Mouse (Mus musculus) forebrain, embryonic 14.5 days (tissue): ENCODE measurements at regions not wholly inside any gene's neighbourhood (a gene's known extent, or its start where the extent isn't known, plus 50 kb on each side); places are given as distances from the start of the nearest gene placed in this dataset.

Source experiments
- ATAC-seq: fragments of 200-750 bp; cut with Nextera tagmentation; 2 replicates; pipeline ENCODE4 v1.8.0; 2017; ENCODE audit warnings: mild to moderate bottlenecking, moderate library complexity
- DNase-seq: peaks from one replicate; pipeline ENCODE4 v3.0.0-alpha.2; 2015; ENCODE audit warnings: low spot score
- H3K27ac ChIP-seq: fragments of 300-500 bp; sonication (generic); 2 replicates; pipeline ENCODE4 v1.5.1; 2014; ENCODE audit warnings: low read depth, mild to moderate bottlenecking, control low read depth, low read length, moderate library complexity
- H3K27me3 ChIP-seq: fragments of 300-500 bp; sonication (generic); replicated peaks from 2 replicates; pipeline ENCODE4 v1.6.1; 2014; ENCODE audit warnings: low read length, control low read depth, mixed read lengths; ENCODE audit not compliant: control insufficient read depth, insufficient read depth
- H3K36me3 ChIP-seq: fragments of 300-500 bp; sonication (generic); 2 replicates; pipeline ENCODE4 v1.6.1; 2014; ENCODE audit warnings: low read length, control low read depth; ENCODE audit not compliant: control insufficient read depth, insufficient read depth
- H3K4me1 ChIP-seq: fragments of 300-500 bp; sonication (generic); 2 replicates; pipeline ENCODE4 v1.6.1; 2014; ENCODE audit warnings: antibody characterized with exemption, low read length, control low read depth; ENCODE audit not compliant: control insufficient read depth, insufficient read depth
- H3K4me2 ChIP-seq: fragments of 300-500 bp; sonication (generic); 2 replicates; pipeline ENCODE4 v1.6.1; 2014; ENCODE audit warnings: mild to moderate bottlenecking, control low read depth, low read length
- H3K4me3 ChIP-seq: fragments of 300-500 bp; sonication (generic); 2 replicates; pipeline ENCODE4 v1.5.1; 2014; ENCODE audit warnings: low read depth, low read length, control low read depth
- H3K9ac ChIP-seq: fragments of 300-500 bp; sonication (generic); 2 replicates; pipeline ENCODE4 v1.6.1; 2014; ENCODE audit warnings: mild to moderate bottlenecking, low read length, control low read depth, moderate library complexity
- H3K9me3 ChIP-seq: fragments of 300-500 bp; sonication (generic); replicated peaks from 2 replicates; pipeline ENCODE4 v1.6.1; 2016; ENCODE audit warnings: low read length, control low read depth, mixed read lengths; ENCODE audit not compliant: control insufficient read depth
- WGBS: fragments of 180-500 bp; shearing (Covaris S2); extraction: QIAGEN DNeasy Blood & Tissue Kit; methylation state at CpG from one replicate; pipeline ENCODE4 v1.1.7; 2014; 5-methylcytosine and 5-hydroxymethylcytosine counted together

DNA sequence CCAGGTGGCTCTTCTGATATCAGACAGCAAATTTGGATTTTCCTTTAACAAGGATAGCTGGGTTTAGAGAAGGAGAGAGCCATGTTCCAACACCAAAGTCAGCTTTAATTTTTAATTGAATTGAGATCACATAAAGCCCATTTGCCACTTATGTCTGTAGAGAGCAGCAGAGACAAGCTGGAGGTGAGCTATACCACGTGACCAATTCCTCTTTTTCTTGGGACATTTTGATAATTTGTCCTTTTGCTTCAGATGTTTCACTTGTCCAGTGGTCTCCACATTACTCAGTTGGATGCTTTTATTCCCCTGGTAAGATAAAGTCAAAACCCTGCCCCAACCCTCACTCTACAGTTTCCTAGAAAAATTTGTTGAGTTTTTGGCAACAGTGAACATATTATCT is 248.6 kb upstream of the Ndst4 start:
- Histone ChIP-seq H3K4me3 (no peak overlapping the region), H3K4me1 (no peaks in the 10 kb centered on the region), H3K4me2 (no peak overlapping the region), H3K36me3 (no peaks in the 10 kb centered on the region), H3K27me3 (no peaks in the 10 kb centered on the region), H3K9ac (no peak overlapping the region), H3K27ac (no peak overlapping the region), H3K9me3 (no peaks in the 10 kb centered on the region)
- no peak for ATAC-seq
- no peak for DNase-seq
- WGBS, result 58% methylated on average over 1 of the region's 1 CpGs

DNA sequence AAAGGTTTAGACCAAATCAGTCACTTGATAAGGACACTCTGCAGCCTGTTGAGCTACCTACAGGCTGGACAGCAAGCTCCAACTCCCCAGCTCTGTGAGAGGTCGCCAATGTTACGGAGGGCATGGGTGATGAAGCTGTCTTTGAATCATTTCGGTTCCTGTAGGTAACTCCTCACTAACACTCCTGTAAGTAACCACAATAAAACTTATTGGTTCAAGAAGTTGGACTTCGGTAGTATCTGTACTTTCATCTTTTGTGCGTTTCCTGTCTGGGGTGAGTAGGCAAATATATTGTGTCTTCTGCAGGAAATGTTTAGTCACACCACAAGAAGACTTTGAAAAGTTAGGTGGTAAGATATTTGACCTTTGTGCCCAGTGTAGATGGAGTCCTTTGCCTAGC is 244.1 kb upstream of the Ndst4 start:
- DNase-seq (no peak), ATAC-seq (no peak)
- WGBS, result 93% methylated on average over 5 of the region's 5 CpGs
- Histone ChIP-seq H3K9ac (no peak overlapping the region), H3K4me2 (no peak overlapping the region), H3K4me1 (no peaks in the 10 kb centered on the region), H3K36me3 (no peaks in the 10 kb centered on the region), H3K27ac (no peak overlapping the region), H3K9me3 (no peaks in the 10 kb centered on the region), H3K27me3 (no peaks in the 10 kb centered on the region), H3K4me3 (no peak overlapping the region)

DNA sequence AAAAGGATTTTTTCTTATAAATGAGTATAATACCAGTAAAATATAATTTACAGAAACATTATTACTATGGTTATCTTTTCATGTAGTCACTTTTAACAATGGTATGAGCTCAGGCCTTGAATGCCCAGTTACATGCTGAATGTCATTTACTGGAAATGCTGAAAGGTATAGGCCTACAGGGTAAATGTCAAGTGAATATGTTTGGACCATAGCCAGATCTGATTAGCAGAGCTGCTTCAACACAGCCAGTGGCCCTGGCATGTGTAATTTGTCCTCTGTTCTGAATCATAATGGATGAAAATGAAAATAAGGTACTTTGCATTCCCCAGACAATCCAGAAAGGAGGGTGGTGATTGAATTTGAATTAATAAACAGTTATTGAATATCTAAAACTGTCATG is 213.3 kb upstream of the Ndst4 start:
- Histone ChIP-seq H3K9me3 (no peaks in the 10 kb centered on the region), H3K27me3 (no peaks in the 10 kb centered on the region)
- peak; percentile 54; the same call in 1 of the 2 replicates for ATAC-seq

DNA sequence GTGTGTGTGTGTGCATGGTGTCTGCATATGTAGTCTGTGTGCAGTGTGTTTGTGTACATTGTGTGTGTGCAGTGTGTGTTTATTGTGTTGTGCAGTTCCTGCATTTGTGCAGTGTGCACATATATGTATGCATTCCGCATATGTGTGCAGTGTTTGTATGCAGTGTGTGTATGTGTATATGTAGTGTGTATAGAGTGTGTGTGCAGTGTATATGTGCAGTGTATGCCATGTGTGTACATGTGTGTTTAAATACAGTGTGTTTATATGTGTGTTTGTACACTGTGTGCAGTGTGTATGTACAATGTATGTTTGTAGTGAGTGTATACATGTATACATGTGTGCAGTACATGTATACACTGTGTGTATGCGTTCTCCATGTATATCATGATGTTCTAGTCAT is 183.0 kb upstream of the Ndst4 start:
- H3K4me1 ChIP-seq, result no peaks in the 10 kb centered on the region
- H3K9ac ChIP-seq, result no peak overlapping the region
- WGBS, result 96% methylated on average over 2 of the region's 2 CpGs
- H3K4me3 ChIP-seq, result no peak overlapping the region
- no peaks in the 10 kb centered on the region for H3K9me3 ChIP-seq
- no peak overlapping the region for H3K27ac ChIP-seq
- H3K36me3 ChIP-seq, result no peaks in the 10 kb centered on the region
- no peaks in the 10 kb centered on the region for H3K27me3 ChIP-seq
- DNase-seq, result no peak
- H3K4me2 ChIP-seq, result no peak overlapping the region
- no peak for ATAC-seq

More for the DNA sequence above, 213.3 kb upstream of the Ndst4 start:
- H3K4me2 ChIP-seq, result no peak overlapping the region
- H3K27ac ChIP-seq, result no peak overlapping the region
- H3K4me3 ChIP-seq, result no peak overlapping the region
- peak; percentile 27 for DNase-seq
- no peaks in the 10 kb centered on the region for H3K4me1 ChIP-seq
- H3K9ac ChIP-seq, result no peak overlapping the region
- no peaks in the 10 kb centered on the region for H3K36me3 ChIP-seq

DNA sequence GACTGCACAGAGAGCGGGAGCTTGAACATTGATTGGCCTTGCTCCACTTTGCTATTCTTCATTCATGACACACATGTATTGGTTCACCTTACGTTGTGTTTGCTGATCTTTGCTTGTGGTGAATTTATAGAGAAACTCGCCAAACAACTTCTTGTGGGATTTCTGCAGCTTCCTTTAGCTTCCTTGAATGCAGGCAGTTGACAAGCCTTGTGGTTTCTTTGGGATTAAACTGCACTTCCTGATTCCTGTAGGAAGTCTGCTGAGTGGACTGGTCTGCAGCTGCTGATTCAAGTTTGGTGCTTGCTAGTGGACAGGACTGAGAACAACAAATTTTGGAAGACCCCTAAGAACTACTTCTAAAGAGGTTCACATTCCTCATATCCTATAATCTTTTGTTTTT is 152.8 kb upstream of the Ndst4 start:
- Histone ChIP-seq H3K27ac (no peak overlapping the region), H3K9me3 (no peaks in the 10 kb centered on the region), H3K4me2 (no peak overlapping the region), H3K27me3 (no peaks in the 10 kb centered on the region), H3K4me1 (no peaks in the 10 kb centered on the region), H3K9ac (no peak overlapping the region), H3K4me3 (no peak overlapping the region), H3K36me3 (no peaks in the 10 kb centered on the region)
- DNase-seq, result no peak
- 87% methylated on average over 3 of the region's 3 CpGs for whole genome bisulfite sequencing
- ATAC-seq, result no peak

DNA sequence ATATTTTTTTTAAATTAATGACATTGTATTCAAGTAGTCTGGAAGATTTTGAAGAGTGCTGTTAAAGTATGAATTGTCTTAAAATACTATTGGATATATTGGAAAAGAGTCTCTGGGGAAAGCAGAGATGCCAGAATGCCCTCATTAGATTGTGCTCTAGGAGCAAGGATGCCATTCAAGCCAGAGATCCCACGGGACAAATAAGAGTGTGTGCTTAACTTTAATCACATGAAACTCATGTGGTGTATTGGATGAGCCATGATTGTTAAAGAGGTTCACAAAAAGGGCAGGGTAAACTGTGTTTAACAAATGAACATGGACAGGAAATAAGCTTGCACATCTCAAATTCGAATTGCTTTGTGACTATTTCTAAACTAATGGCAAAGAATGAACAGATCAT is 143.0 kb upstream of the Ndst4 start:
- Histone ChIP-seq H3K4me1 (no peaks in the 10 kb centered on the region), H3K27ac (no peak overlapping the region), H3K36me3 (no peaks in the 10 kb centered on the region), H3K4me3 (no peak overlapping the region), H3K27me3 (no peaks in the 10 kb centered on the region), H3K4me2 (no peak overlapping the region), H3K9me3 (no peaks in the 10 kb centered on the region), H3K9ac (no peak overlapping the region)
- DNase-seq (no peak), ATAC-seq (no peak)
- 68% methylated on average over 2 of the region's 2 CpGs for WGBS

DNA sequence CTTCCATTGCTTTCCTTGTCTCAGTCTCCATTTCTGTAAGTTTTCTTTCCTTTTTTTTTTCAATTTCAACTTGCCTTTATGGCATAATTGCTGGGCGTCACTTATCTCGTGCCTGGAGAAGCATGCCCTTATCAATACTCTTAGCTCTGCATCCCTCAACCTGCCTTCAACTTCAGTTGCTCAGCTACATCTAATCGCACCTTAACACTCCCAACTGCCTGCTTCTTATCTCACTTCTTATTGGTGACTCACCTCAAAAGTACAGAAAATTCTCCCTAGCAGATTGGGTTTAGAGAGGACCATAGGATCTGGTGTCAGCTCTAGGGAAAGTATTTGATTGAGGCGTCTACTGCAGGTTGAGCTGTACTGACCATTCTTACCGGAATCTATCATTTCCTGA is 133.2 kb upstream of the Ndst4 start:
- Histone ChIP-seq H3K27ac (no peak overlapping the region), H3K9ac (no peak overlapping the region), H3K36me3 (no peaks in the 10 kb centered on the region), H3K4me3 (no peak overlapping the region), H3K4me1 (no peaks in the 10 kb centered on the region), H3K27me3 (no peaks in the 10 kb centered on the region), H3K9me3 (no peaks in the 10 kb centered on the region), H3K4me2 (no peak overlapping the region)
- ATAC-seq (no peak), DNase-seq (no peak)
- WGBS, result 76% methylated on average over 5 of the region's 5 CpGs

DNA sequence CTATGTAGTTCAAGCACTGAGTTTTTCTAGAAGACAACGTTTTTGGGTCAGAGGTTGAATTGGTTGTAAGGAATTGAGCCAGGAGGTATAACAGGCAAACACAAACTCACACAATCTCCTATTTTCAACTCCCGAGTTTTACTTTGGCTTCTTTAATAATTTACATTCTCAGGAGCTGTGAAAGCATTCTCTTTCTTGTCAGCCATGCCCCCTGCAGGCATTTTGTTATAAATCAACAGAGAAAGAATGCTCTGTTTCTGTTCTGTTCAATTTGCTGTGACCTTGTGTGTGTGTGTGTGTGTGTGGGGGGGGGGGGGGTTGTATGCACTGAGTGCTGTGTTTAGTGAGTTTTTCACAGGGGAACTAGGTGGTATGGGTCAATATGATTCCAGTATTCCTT is 132.7 kb upstream of the Ndst4 start:
- no peaks in the 10 kb centered on the region for H3K27me3 ChIP-seq
- H3K9ac ChIP-seq, result no peak overlapping the region
- ATAC-seq, result no peak
- WGBS, result 7% methylated on average over 2 of the region's 2 CpGs
- no peak overlapping the region for H3K4me2 ChIP-seq
- H3K4me3 ChIP-seq, result no peak overlapping the region
- peak; percentile 8 for DNase-seq
- no peaks in the 10 kb centered on the region for H3K9me3 ChIP-seq
- no peaks in the 10 kb centered on the region for H3K4me1 ChIP-seq
- no peak overlapping the region for H3K27ac ChIP-seq
- no peaks in the 10 kb centered on the region for H3K36me3 ChIP-seq

DNA sequence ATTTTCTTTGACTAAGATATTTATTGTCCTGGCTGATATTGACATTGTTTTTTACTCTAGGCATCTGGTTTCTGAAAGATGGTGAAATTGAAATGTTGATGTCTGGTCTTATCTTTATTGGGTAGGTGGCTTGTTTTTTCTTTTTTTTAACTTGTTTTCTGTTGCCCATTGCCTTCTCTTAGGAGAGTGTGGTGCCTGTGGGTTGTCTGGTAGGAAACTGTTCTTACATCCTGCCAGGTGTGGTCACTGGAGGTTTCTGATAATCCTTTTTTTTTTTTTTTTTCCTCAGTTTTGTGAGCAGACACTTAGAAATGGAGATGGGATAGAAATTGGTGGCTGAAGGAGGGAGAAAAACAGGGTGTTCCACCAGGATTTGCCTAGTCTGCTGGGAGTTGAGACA is 125.3 kb upstream of the Ndst4 start:
- no peaks in the 10 kb centered on the region for H3K9me3 ChIP-seq
- no peaks in the 10 kb centered on the region for H3K4me1 ChIP-seq
- H3K4me3 ChIP-seq, result no peak overlapping the region
- no peaks in the 10 kb centered on the region for H3K36me3 ChIP-seq
- H3K27me3 ChIP-seq, result no peaks in the 10 kb centered on the region
- no peak for DNase-seq
- H3K27ac ChIP-seq, result no peak overlapping the region
- ATAC-seq, result no peak
- no peak overlapping the region for H3K9ac ChIP-seq
- no peak overlapping the region for H3K4me2 ChIP-seq

DNA sequence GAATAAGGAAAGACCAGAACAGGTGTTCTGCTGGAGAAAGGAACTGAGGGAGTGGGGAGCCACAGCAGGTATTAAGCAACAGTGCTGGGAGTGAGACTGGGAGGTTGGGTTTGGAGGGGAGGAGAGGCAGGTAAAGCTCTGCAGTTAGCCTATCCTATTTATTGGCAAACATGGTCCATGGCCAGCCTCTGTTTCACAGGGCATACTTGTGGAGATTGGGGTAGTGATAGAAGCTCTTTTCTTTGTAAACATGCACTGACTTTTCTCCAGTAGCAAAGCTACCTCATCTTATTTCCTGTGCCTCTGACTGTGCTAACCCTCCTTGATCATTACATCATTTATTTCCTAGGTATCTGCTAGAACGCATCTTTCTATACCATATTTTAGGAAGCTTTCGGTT is 124.9 kb upstream of the Ndst4 start:
- no peak overlapping the region for H3K27ac ChIP-seq
- H3K9ac ChIP-seq, result no peak overlapping the region
- no peaks in the 10 kb centered on the region for H3K27me3 ChIP-seq
- H3K4me1 ChIP-seq, result no peaks in the 10 kb centered on the region
- WGBS, result 91% methylated on average over 2 of the region's 2 CpGs
- H3K36me3 ChIP-seq, result no peaks in the 10 kb centered on the region
- H3K4me3 ChIP-seq, result no peak overlapping the region
- no peaks in the 10 kb centered on the region for H3K9me3 ChIP-seq
- no peak for DNase-seq
- H3K4me2 ChIP-seq, result no peak overlapping the region
- ATAC-seq, result no peak
